Mouse (Mus musculus): Measurements from ENCODE around the gene Cacna1d.

GRCm38 (mm10) chr14:30178306-30178705 is 312.9 kb downstream of the Cacna1d start:
- no peak for TF ChIP-seq CTCF (IDR thresholded peaks at IDR 0.05; ENCODE audit: low read depth)
- no peak for TF ChIP-seq EP300 (optimal IDR thresholded peaks at IDR 0.05)

All from stomach, postnatal 0 days (tissue).